Mouse (Mus musculus) midbrain, embryonic 11.5 days (tissue): ENCODE results near the gene Cdk5r1. TPM values are rescaled to one million over a fixed set of nuclear protein-coding genes. Genes with fewer than 3 reads are reported as not detected.
"Not testable (repeated sequence)": the region's sequence is repeated elsewhere in the genome, so short reads cannot be mapped to it uniquely, and the experiment has no call there.

ENCODE experiments used
- ATAC-seq: fragments of 200-750 bp; cut with Nextera tagmentation; 2 replicates; pipeline ENCODE4 v1.8.0; 2017; ENCODE audit warnings: moderate TSS enrichment, moderate library complexity; ENCODE audit not compliant: low FRiP score
- DNase-seq: peaks from one replicate; pipeline ENCODE4 v3.0.0; 2015; ENCODE audit warnings: low spot score; ENCODE audit errors: missing footprints
- H3K27ac ChIP-seq: fragments of 300-500 bp; sonication (generic); 2 replicates; pipeline ENCODE4 v1.5.1; 2014; ENCODE audit warnings: low read depth, low read length
- H3K27me3 ChIP-seq: fragments of 300-500 bp; sonication (generic); 2 replicates; pipeline ENCODE4 v1.6.1; 2014; ENCODE audit warnings: mild to moderate bottlenecking, low read length, moderate library complexity, mixed read lengths; ENCODE audit not compliant: control insufficient read depth, insufficient read depth
- H3K36me3 ChIP-seq: fragments of 300-500 bp; sonication (generic); 2 replicates; pipeline ENCODE4 v1.6.1; 2014; ENCODE audit warnings: mild to moderate bottlenecking, low read length, moderate library complexity, mixed read lengths; ENCODE audit not compliant: control insufficient read depth, insufficient read depth
- H3K4me1 ChIP-seq: fragments of 300-500 bp; sonication (generic); 2 replicates; pipeline ENCODE4 v1.6.1; 2014; ENCODE audit warnings: low read length; ENCODE audit not compliant: control insufficient read depth, insufficient read depth
- H3K4me2 ChIP-seq: fragments of 300-500 bp; sonication (generic); 2 replicates; pipeline ENCODE4 v1.6.1; 2014; ENCODE audit warnings: mild to moderate bottlenecking, moderate library complexity
- H3K4me3 ChIP-seq: fragments of 300-500 bp; sonication (generic); 2 replicates; pipeline ENCODE4 v1.5.1; 2014; ENCODE audit warnings: low read depth, low read length
- H3K9ac ChIP-seq: fragments of 300-500 bp; sonication (generic); 2 replicates; pipeline ENCODE4 v1.6.1; 2014; ENCODE audit warnings: low read length
- H3K9me3 ChIP-seq: fragments of 300-500 bp; sonication (generic); 2 replicates; pipeline ENCODE4 v1.6.1; 2016; ENCODE audit warnings: low read length; ENCODE audit not compliant: control insufficient read depth
- WGBS: fragments of 180-500 bp; shearing (Covaris S2); extraction: QIAGEN DNeasy Blood & Tissue Kit; methylation state at CpG from one replicate; pipeline ENCODE4 v1.1.7; 2014; 5-methylcytosine and 5-hydroxymethylcytosine counted together
- polyA plus RNA-seq: library from polyadenylated mRNA; unstranded; fragments of >200 nt; fragmentation: Nextera tagmentation; extraction: Ambion mirVana; gene quantifications from 2 replicates; pipeline ENCODE4 v1.2.1, GENCODE M21; 2014

The Cdk5r1 gene
- polyA plus RNA-seq, 1 experiment from 2014 or later = 16.3 TPM

DNA sequence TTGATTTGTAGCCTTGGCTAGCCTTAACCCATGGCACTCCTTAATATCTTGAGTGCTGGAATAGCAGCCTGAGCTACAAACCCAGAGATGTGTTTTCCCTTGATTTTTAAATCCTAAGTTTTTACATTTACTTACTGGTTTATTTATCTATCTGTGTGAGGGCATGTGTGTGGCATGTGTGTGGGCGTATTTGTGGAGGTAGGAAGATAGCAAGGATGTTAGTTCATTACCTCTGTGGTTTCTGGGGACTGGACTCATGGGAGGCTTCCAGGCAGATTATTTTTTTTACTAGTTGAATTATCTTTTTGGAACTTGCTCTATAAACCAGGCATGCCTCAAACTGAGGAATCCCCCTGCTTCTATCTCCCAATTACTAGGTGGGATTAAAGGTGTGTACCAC, 23.6 kb upstream of the Cdk5r1 start:
- H3K27ac ChIP-seq = no peak overlapping the region
- 90% methylated on average over 1 of the region's 1 CpGs for WGBS
- no peak overlapping the region for H3K9ac ChIP-seq
- no peak for DNase-seq
- ATAC-seq = no peak
- H3K36me3 ChIP-seq = peaks cover 5% of the 10 kb centered on the region; the same call in 1 of the 2 replicates
- no peaks in the 10 kb centered on the region for H3K4me1 ChIP-seq
- H3K27me3 ChIP-seq = no peaks in the 10 kb centered on the region
- no peaks in the 10 kb centered on the region for H3K9me3 ChIP-seq
- H3K4me2 ChIP-seq = no peak overlapping the region
- no peak overlapping the region for H3K4me3 ChIP-seq

GRCm38 (mm10) chr11:80463605-80464130, 13.2 kb upstream of the Cdk5r1 start:
- H3K4me3 ChIP-seq, H3K4me2 ChIP-seq, ATAC-seq, H3K9me3 ChIP-seq, H3K4me1 ChIP-seq, H3K27ac ChIP-seq, DNase-seq, H3K27me3 ChIP-seq, H3K9ac ChIP-seq: not testable (repeated sequence)
- H3K36me3 ChIP-seq = peaks cover 41% of the 10 kb centered on the region
- 91% methylated on average over 4 of the region's 4 CpGs for WGBS

- Histone ChIP-seq H3K4me3 (no peak overlapping the region), H3K9me3 (no peaks in the 10 kb centered on the region), H3K4me1 (peaks cover 4% of the 10 kb centered on the region), H3K27me3 (peaks cover 12% of the 10 kb centered on the region), H3K36me3 (peaks cover 25% of the 10 kb centered on the region), H3K27ac (no peak overlapping the region), H3K4me2 (no peak overlapping the region), H3K9ac (no peak overlapping the region)
- WGBS = 83% methylated on average over 16 of the region's 16 CpGs
- peak; percentile 81 for DNase-seq
- ATAC-seq = no peak
Measured at GRCm38 (mm10) chr11:80471836-80472605, 4.8 kb upstream of the Cdk5r1 start.

DNA sequence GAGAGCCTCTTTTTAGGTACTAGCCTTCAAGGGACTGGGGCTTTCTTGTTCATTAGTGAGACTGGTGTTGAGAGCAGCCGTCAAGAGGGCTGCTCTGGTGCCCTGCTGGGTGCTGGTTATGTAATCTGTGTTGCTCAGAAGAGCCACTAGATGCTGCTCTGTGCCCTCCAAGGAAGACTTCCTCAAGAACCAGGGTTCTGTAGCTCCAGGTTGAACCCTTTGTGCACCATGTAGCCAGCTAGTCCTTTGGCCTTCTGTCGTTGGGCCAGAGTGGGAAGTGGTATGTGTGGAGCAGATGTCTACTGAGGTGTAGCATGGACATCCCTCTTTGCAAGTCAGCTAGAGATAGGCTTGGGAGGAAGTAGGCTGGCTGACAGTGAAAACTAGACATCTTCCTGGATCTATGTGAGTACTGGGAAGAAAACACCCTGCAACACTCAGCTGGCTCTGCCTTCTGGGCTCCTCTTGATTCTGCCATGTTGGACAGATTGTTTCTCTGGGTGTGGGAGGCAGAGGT, 2.6 kb upstream of the Cdk5r1 start:
- Histone ChIP-seq H3K9ac (no peak overlapping the region), H3K9me3 (no peaks in the 10 kb centered on the region), H3K27me3 (peaks cover 19% of the 10 kb centered on the region), H3K4me2 (no peak overlapping the region), H3K4me1 (peaks cover 12% of the 10 kb centered on the region), H3K36me3 (peaks cover 17% of the 10 kb centered on the region), H3K4me3 (no peak overlapping the region), H3K27ac (no peak overlapping the region)
- ATAC-seq (no peak), DNase-seq (no peak)
- 68% methylated on average over 2 of the region's 2 CpGs for WGBS

DNA sequence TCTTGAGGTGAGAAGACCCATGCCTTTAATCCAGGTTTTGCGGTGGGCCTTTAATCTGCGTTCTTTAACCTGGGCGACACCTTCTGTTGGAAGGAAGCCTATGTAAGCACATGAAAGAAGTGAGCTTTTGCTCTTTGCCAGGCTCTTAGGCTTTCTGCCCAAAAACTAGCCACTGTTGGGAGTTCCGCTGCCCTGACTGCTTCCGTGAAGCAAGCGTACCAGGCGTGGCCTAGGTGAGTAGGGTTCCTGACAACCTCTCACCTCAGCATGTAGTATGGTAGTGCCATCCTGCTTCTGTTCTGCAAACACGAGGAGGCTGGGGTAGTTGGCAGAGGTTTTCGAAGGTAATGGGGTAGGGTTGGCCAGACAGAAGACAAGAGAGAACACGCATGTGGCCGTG, 2.0 kb upstream of the Cdk5r1 start:
- 92% methylated on average over 11 of the region's 11 CpGs for WGBS
- Histone ChIP-seq H3K4me1 (peaks cover 18% of the 10 kb centered on the region), H3K27ac (no peak overlapping the region), H3K4me3 (no peak overlapping the region), H3K27me3 (peaks cover 19% of the 10 kb centered on the region), H3K4me2 (no peak overlapping the region), H3K9me3 (no peaks in the 10 kb centered on the region), H3K36me3 (peaks cover 16% of the 10 kb centered on the region), H3K9ac (no peak overlapping the region)
- ATAC-seq (no peak), DNase-seq (no peak)

GRCm38 (mm10) chr11:80475544-80475943, 1.3 kb upstream of the Cdk5r1 start:
- ATAC-seq = no peak

DNA sequence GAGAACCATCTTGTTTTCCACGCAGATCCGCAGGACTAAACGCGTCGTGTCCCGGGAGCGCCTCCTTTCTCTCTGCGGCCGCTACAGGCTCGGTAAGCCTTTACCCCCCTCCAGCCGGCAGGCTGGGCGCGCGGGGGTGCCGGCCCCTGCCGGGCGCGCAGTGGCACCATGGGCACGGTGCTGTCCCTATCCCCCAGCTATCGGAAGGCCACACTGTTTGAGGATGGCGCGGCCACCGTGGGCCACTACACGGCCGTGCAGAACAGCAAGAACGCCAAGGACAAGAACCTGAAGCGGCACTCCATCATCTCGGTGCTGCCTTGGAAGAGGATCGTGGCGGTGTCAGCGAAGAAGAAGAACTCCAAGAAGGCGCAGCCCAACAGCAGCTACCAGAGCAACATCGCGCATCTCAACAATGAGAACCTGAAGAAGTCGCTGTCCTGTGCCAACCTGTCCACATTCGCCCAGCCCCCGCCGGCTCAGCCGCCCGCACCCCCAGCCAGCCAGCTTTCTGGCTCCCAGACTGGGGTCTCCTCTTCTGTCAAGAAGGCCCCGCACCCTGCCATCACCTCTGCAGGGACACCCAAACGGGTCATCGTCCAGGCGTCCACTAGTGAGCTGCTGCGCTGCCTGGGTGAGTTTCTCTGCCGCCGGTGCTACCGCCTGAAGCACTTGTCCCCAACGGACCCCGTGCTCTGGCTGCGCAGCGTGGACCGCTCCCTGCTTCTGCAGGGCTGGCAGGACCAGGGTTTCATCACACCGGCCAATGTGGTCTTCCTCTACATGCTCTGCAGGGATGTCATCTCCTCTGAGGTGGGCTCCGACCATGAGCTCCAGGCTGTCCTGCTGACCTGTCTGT, 747 bp downstream of the Cdk5r1 start:
- Histone ChIP-seq H3K9ac (peak overlapping the region; percentile 86), H3K9me3 (no peaks in the 10 kb centered on the region), H3K4me2 (peak overlapping the region; percentile 88), H3K36me3 (no peaks in the 10 kb centered on the region), H3K27ac (peak overlapping the region; percentile 60), H3K27me3 (peaks cover 19% of the 10 kb centered on the region), H3K4me1 (peaks cover 23% of the 10 kb centered on the region), H3K4me3 (peak overlapping the region; percentile 54)
- peak; percentile 93 for DNase-seq
- 12% methylated on average over 54 of the region's 55 CpGs for WGBS
- peak; percentile 41; the same call in 1 of the 2 replicates for ATAC-seq

More at GRCm38 (mm10) chr11:80475544-80475943, 1.3 kb upstream of the Cdk5r1 start:
- H3K36me3 ChIP-seq = peaks cover 9% of the 10 kb centered on the region; the same call in 1 of the 2 replicates
- H3K27me3 ChIP-seq = peaks cover 19% of the 10 kb centered on the region
- peaks cover 20% of the 10 kb centered on the region for H3K4me1 ChIP-seq
- H3K27ac ChIP-seq = no peak overlapping the region
- DNase-seq = peak; percentile 90
- H3K9me3 ChIP-seq = no peaks in the 10 kb centered on the region
- H3K4me2 ChIP-seq = no peak overlapping the region
- 81% methylated on average over 9 of the region's 9 CpGs for WGBS
- no peak overlapping the region for H3K4me3 ChIP-seq
- peak overlapping the region; percentile 86; the same call in 1 of the 2 replicates for H3K9ac ChIP-seq

- H3K4me3 ChIP-seq = peak overlapping the region; percentile 54
- no peak for DNase-seq
Measured at GRCm38 (mm10) chr11:80478694-80479412, 2.0 kb downstream of the Cdk5r1 start.

More at GRCm38 (mm10) chr11:80478694-80479412, 2.0 kb downstream of the Cdk5r1 start:
- WGBS = 61% methylated on average over 14 of the region's 14 CpGs
- Histone ChIP-seq H3K4me2 (peak overlapping the region; percentile 88), H3K36me3 (no peaks in the 10 kb centered on the region), H3K27ac (no peak overlapping the region), H3K4me1 (peaks cover 24% of the 10 kb centered on the region), H3K9ac (peak overlapping the region; percentile 86), H3K27me3 (peaks cover 23% of the 10 kb centered on the region), H3K9me3 (no peaks in the 10 kb centered on the region)
- no peak for ATAC-seq
